Mouse (Mus musculus): Measurements from ENCODE around the gene Comt. TPM values are rescaled to one million over a fixed set of nuclear protein-coding genes. Genes with fewer than 3 reads are reported as not detected.
A peak's percentile ranks its signal among the peaks of the same experiment; 100 is the strongest.

Gene Comt
- polyA plus RNA-seq, 1 experiment = 53.8 TPM

DNA sequence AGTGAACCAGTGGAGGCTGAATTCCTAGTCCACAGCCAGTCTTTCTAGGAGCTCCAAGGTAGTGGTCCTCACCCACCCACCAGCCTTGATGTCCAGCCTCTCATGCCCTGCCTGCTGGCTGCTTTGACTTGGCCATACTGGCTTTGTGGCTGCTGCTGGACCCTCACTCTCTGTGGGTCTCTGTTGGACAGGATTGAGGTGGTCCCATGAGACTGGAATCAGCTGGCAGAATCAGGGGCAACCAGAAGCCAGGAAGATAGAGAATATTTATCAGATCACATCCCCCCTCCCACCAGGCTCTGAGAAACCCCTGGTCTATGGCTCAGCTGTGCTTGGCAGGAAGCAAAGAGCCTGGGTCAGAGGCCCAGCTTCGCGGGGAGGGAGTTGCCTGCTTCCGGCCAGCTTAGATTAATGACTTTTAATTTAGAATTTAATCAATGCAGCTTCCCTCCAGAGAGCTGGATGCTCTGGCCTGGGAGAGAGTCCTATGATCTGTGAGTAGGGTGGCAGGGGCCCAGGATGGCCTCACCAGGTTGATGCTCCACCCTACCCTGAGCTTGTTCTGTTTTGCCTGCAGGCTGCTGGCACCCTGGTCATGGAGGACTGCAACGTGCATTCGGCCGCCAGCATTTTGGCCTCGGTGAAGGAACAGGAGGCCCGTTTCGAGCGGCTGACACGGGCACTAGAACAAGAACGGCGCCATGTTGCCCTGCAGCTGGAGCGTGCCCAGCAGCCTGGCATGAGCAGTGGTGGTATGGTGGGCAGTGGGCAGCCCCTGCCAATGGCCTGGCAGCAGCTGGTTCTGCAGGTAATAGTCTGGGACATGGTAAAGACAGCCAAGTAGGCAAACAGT is 37.8 kb downstream of the Comt start:
- 73% methylated on average over 14 of the region's 14 CpGs for WGBS
- no peak overlapping the region for H3K4me3 ChIP-seq (replicated peaks; ENCODE audit: control insufficient read depth, low read depth, low read length)
- H3K4me1 ChIP-seq (ENCODE audit: control insufficient read depth, insufficient read depth, low read length) = peaks cover 10% of the 10 kb centered on the region
- peak overlapping the region; percentile 20; the same call in 1 of the 2 replicates for H3K27ac ChIP-seq (ENCODE audit: control insufficient read depth, insufficient read depth, low read depth, low read length, poor library complexity)
- TF ChIP-seq CTCF (IDR thresholded peaks at IDR 0.05; ENCODE audit: control insufficient read depth, insufficient read depth, low read length) = no peak
- no peak for TF ChIP-seq POLR2A (IDR thresholded peaks at IDR 0.05; ENCODE audit: borderline replicate concordance, control insufficient read depth, low read depth, low read length)

DNA sequence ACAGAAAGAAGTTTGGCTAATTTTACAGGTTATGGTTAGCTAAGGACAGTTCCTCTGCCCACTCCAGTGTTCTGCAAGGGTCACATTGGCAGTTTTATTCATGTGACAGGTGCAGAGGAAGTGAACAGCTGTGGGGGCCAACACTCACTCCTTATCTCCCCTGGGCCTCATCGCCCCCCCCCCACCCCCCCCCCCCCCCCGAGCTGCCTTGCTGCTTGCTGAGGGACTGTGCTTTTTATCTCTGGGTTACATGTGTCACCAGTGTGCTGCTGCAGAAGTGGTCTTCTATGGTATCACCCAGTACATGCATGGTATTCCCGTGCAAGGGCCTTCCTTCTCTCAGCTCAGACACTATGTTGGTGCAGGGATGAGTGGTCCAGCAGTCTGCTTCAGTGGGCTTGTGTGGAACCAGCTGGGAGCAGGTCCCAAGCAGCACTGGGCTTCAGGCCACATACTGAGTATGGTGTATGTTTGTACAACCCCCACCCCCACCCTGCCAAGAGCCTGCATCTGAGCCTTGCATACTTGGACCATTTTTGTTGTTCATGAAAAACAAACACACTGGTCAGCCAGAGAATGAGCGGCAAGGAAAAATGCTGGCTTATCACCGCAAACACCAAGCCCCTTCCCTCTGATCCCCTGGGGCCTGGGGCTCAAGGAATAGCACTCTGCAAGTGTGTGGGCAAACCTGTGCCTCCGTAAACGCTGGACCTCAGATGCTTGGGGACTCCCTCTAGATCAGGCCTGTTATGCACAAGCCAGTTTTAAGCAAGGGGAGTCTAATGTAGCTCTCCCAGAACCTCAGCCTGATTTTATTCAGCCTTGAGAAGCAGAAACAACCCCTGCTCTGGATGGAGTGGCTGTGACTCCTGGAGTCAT is 38.7 kb downstream of the Comt start:
- Histone ChIP-seq H3K4me1 (ENCODE audit: control insufficient read depth, insufficient read depth, low read length) (peaks cover 5% of the 10 kb centered on the region), H3K27ac (ENCODE audit: control insufficient read depth, insufficient read depth, low read depth, low read length, poor library complexity) (peak overlapping the region; percentile 20), H3K4me3 (replicated peaks; ENCODE audit: control insufficient read depth, low read depth, low read length) (no peak overlapping the region)
- no peak for TF ChIP-seq POLR2A (IDR thresholded peaks at IDR 0.05; ENCODE audit: borderline replicate concordance, control insufficient read depth, low read depth, low read length)
- no peak for TF ChIP-seq CTCF (IDR thresholded peaks at IDR 0.05; ENCODE audit: control insufficient read depth, insufficient read depth, low read length)
- 33% methylated on average over 7 of the region's 7 CpGs for WGBS

- H3K27ac ChIP-seq (ENCODE audit: control insufficient read depth, insufficient read depth, low read depth, low read length, poor library complexity) = 0 out of 2 replicates have a peak overlapping the region, but pooled peaks have one; percentile 19
- TF ChIP-seq POLR2A (IDR thresholded peaks at IDR 0.05; ENCODE audit: borderline replicate concordance, control insufficient read depth, low read depth, low read length) (no peak), CTCF (IDR thresholded peaks at IDR 0.05; ENCODE audit: control insufficient read depth, insufficient read depth, low read length) (no peak)
- H3K4me3 ChIP-seq (replicated peaks; ENCODE audit: control insufficient read depth, low read depth, low read length) = no peak overlapping the region
- 62% methylated on average over 3 of the region's 3 CpGs for WGBS
- H3K4me1 ChIP-seq (ENCODE audit: control insufficient read depth, insufficient read depth, low read length) = peaks cover 5% of the 10 kb centered on the region
These were observed 39.7 kb downstream of the Comt start for GRCm38 (mm10) chr16:18386972-18387371.

- Histone ChIP-seq H3K27ac (ENCODE audit: control insufficient read depth, insufficient read depth, low read depth, low read length, poor library complexity) (no peak overlapping the region), H3K4me1 (ENCODE audit: control insufficient read depth, insufficient read depth, low read length) (peaks cover 5% of the 10 kb centered on the region), H3K4me3 (replicated peaks; ENCODE audit: control insufficient read depth, low read depth, low read length) (no peak overlapping the region)
- TF ChIP-seq CTCF (IDR thresholded peaks at IDR 0.05; ENCODE audit: control insufficient read depth, insufficient read depth, low read length) (no peak), POLR2A (IDR thresholded peaks at IDR 0.05; ENCODE audit: borderline replicate concordance, control insufficient read depth, low read depth, low read length) (no peak)
- WGBS = 62% methylated on average over 7 of the region's 7 CpGs
These were observed 40.2 kb downstream of the Comt start for GRCm38 (mm10) chr16:18386451-18386850.

GRCm38 (mm10) chr16:18385411-18385810 is 41.2 kb downstream of the Comt start:
- TF ChIP-seq CTCF (IDR thresholded peaks at IDR 0.05; ENCODE audit: control insufficient read depth, insufficient read depth, low read length) (no peak), POLR2A (IDR thresholded peaks at IDR 0.05; ENCODE audit: borderline replicate concordance, control insufficient read depth, low read depth, low read length) (no peak)
- peaks cover 5% of the 10 kb centered on the region for H3K4me1 ChIP-seq (ENCODE audit: control insufficient read depth, insufficient read depth, low read length)

DNA sequence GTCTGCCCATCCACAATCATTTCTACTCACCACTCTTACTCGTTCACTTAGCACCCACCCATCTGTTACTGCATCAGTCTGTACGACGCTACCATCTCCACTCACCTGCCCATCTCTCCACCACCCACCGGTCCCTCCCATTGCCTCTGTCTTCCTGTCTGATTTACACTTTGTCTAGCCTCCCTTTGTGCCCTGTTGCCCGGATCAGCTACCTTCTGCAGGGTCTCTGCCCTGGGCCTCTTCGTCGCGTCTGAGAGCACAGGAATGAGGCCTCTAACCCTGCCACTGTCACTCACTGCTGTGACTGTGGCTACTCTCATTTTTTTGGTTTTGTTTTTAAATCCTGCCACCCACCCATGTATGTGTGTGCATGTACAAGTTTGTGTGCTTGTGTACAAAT is 42.0 kb downstream of the Comt start:
- TF ChIP-seq POLR2A (IDR thresholded peaks at IDR 0.05; ENCODE audit: borderline replicate concordance, control insufficient read depth, low read depth, low read length) = no peak
- TF ChIP-seq CTCF (IDR thresholded peaks at IDR 0.05; ENCODE audit: control insufficient read depth, insufficient read depth, low read length) = no peak
- whole genome bisulfite sequencing = 91% methylated on average over 8 of the region's 8 CpGs
- Histone ChIP-seq H3K4me1 (ENCODE audit: control insufficient read depth, insufficient read depth, low read length) (peaks cover 5% of the 10 kb centered on the region), H3K4me3 (replicated peaks; ENCODE audit: control insufficient read depth, low read depth, low read length) (no peak overlapping the region), H3K27ac (ENCODE audit: control insufficient read depth, insufficient read depth, low read depth, low read length, poor library complexity) (no peak overlapping the region)

More at GRCm38 (mm10) chr16:18385411-18385810, 41.2 kb downstream of the Comt start:
- no peak overlapping the region for H3K27ac ChIP-seq (ENCODE audit: control insufficient read depth, insufficient read depth, low read depth, low read length, poor library complexity)
- no peak overlapping the region for H3K4me3 ChIP-seq (replicated peaks; ENCODE audit: control insufficient read depth, low read depth, low read length)
- WGBS = 88% methylated on average over 5 of the region's 5 CpGs

DNA sequence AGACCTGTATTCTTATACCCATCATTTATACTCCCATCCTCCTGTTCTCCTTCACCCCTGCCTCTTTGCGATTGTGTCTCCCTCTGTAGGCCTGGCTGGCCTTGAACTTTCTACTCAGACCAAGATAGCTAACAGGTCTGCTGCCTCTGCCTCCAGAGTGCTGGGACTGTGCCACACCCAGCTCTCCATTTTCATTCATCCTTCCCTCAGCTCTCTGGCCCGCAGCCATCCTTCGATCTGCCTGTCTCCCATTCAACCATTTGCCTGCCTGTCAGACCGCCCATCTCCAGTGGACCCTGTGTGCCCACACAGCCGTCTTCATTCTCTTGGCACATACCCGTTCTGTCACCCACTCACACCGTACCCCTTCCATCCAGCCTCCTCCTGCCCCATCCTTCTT is 42.4 kb downstream of the Comt start:
- WGBS = 82% methylated on average over 7 of the region's 7 CpGs
- no peak overlapping the region for H3K4me3 ChIP-seq (replicated peaks; ENCODE audit: control insufficient read depth, low read depth, low read length)
- H3K27ac ChIP-seq (ENCODE audit: control insufficient read depth, insufficient read depth, low read depth, low read length, poor library complexity) = no peak overlapping the region
- peaks cover 5% of the 10 kb centered on the region for H3K4me1 ChIP-seq (ENCODE audit: control insufficient read depth, insufficient read depth, low read length)
- no peak for TF ChIP-seq CTCF (IDR thresholded peaks at IDR 0.05; ENCODE audit: control insufficient read depth, insufficient read depth, low read length)
- TF ChIP-seq POLR2A (IDR thresholded peaks at IDR 0.05; ENCODE audit: borderline replicate concordance, control insufficient read depth, low read depth, low read length) = no peak

DNA sequence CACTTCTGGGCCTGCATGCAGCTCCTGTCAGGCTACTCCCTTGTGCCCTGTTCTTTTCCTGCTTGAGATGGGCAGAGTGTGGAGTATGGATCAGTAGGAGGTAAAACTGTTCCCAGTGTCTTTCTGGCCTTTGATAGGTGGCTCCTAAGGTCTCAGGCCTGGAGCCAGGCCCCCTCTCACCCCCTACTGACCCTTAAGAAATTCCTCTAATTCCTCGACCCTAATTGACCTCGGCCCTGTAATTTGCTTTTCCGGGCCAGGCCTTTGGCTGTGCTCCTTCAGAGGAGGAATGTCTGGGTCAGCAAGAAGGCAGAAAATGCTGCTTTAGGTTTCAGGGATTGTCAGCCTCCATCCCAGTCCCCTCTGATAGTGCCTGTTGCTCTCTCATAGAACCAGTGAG is 42.9 kb downstream of the Comt start:
- WGBS = 80% methylated on average over 3 of the region's 3 CpGs
- peaks cover 5% of the 10 kb centered on the region for H3K4me1 ChIP-seq (ENCODE audit: control insufficient read depth, insufficient read depth, low read length)
- no peak overlapping the region for H3K27ac ChIP-seq (ENCODE audit: control insufficient read depth, insufficient read depth, low read depth, low read length, poor library complexity)
- no peak for TF ChIP-seq POLR2A (IDR thresholded peaks at IDR 0.05; ENCODE audit: borderline replicate concordance, control insufficient read depth, low read depth, low read length)
- no peak for TF ChIP-seq CTCF (IDR thresholded peaks at IDR 0.05; ENCODE audit: control insufficient read depth, insufficient read depth, low read length)
- H3K4me3 ChIP-seq (replicated peaks; ENCODE audit: control insufficient read depth, low read depth, low read length) = no peak overlapping the region

Measured in bone marrow, adult 2 months (tissue).